Mouse (Mus musculus) G1E (cell line): ENCODE measurements at regions not wholly inside any gene's neighbourhood (a gene's known extent, or its start where the extent isn't known, plus 50 kb on each side); places are given as distances from the start of the nearest gene placed in this dataset.

Experiments used
- ATAC-seq: 2 replicates; pipeline ENCODE4 v1.8.0; 2016; ENCODE audit warnings: mild to moderate bottlenecking; ENCODE audit not compliant: insufficient number of reproducible peaks, poor library complexity, low FRiP score, severe bottlenecking; ENCODE audit errors: extremely low read depth
- DNase-seq: peaks from one replicate; pipeline ENCODE4 v3.0.0; 2012; ENCODE audit warnings: low spot score
- H3K27me3 ChIP-seq: 2 replicates; pipeline ENCODE4 v1.6.1; 2012; ENCODE audit warnings: mild to moderate bottlenecking, low read length, inconsistent platforms; ENCODE audit not compliant: insufficient read depth
- H3K36me3 ChIP-seq: replicated peaks from 2 replicates; pipeline ENCODE3; 2012; ENCODE audit warnings: mild to moderate bottlenecking, inconsistent platforms
- H3K4me1 ChIP-seq: 2 replicates; pipeline ENCODE4 v1.6.1; 2012; ENCODE audit warnings: low read depth, low read length, inconsistent platforms, mixed read lengths; ENCODE audit not compliant: insufficient read depth
- H3K4me3 ChIP-seq: 2 replicates; pipeline ENCODE4 v1.5.1; 2012; ENCODE audit warnings: low read depth, mild to moderate bottlenecking, inconsistent platforms, low read length, moderate library complexity, mixed read lengths
- H3K9me3 ChIP-seq: replicated peaks from 2 replicates; pipeline ENCODE4 v1.6.1; 2012; ENCODE audit warnings: inconsistent platforms
- CTCF ChIP-seq: IDR thresholded peaks from 2 replicates; pipeline ENCODE4 v1.5.1; 2012; ENCODE audit warnings: low read depth, low read length, inconsistent platforms, mixed read lengths
- GATA1 ChIP-seq: IDR thresholded peaks from 2 replicates; pipeline ENCODE4 v1.6.1; 2012; ENCODE audit warnings: borderline replicate concordance, low read length, inconsistent platforms, mixed read lengths
- GATA2 ChIP-seq: IDR thresholded peaks from 2 replicates; pipeline ENCODE4 v1.6.1; 2012; ENCODE audit warnings: low read depth, low read length, inconsistent platforms, borderline replicate concordance
- POLR2AphosphoS5 ChIP-seq: IDR thresholded peaks from 2 replicates; pipeline ENCODE4 v1.6.1; 2012; ENCODE audit warnings: low read depth, low read length, inconsistent platforms; ENCODE audit not compliant: insufficient replicate concordance
- TAL1 ChIP-seq: conservative IDR thresholded peaks from 2 replicates; pipeline ENCODE4 v1.6.1; 2012; ENCODE audit warnings: low read depth, low read length, inconsistent platforms, mixed read lengths

DNA sequence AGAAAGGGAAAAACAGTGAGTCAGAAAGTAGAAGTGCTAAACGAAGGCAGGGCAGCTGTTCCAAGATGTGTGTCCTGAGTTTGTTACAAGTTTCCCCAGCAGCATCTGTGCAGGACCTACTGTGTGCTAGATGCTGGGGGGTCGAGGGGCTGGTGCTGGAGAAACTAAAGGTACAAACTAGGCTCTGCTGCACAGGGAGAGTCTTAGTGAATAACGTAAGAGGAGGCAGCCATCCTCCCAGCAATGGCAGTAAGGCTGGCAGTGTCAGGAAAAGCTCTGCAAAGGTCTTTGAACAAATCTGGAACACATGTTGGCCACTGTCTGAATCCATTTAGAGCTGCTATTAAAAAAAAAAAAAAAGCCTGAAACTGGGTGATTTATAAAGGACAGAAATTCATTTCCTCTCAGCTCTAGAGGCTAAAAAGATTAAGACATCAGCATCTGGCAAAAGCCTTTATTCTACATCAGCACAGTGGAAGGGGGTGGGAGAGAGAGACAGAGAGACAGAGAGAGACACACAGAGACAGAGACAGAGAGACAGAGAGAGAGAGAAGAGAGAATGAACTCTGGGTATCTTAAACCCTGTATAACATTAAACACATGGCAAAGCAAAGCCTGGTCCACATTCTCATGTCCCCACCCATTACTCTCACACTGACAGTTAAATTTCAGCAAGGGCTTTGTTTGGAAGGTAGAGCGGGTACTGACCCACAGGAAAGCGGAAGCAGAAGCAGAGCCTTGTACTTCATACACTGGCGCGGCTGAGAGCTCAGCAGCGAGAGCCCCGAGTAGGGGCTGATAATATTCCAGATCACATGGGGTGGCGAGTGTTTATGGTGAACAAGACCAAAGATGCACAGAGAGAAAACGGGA lies 55.8 kb upstream of the Slc38a4 start:
- Histone ChIP-seq H3K27me3 (no peaks in the 10 kb centered on the region), H3K9me3 (peaks cover 39% of the 10 kb centered on the region), H3K4me1 (no peaks in the 10 kb centered on the region), H3K4me3 (no peak overlapping the region), H3K36me3 (no peaks in the 10 kb centered on the region)
- TF ChIP-seq POLR2AphosphoS5: no peak
- no peak for TF ChIP-seq GATA2
- no peak for TF ChIP-seq CTCF
- TF ChIP-seq GATA1: no peak
- TF ChIP-seq TAL1: no peak
- ATAC-seq: no peak
- DNase-seq: no peak

DNA sequence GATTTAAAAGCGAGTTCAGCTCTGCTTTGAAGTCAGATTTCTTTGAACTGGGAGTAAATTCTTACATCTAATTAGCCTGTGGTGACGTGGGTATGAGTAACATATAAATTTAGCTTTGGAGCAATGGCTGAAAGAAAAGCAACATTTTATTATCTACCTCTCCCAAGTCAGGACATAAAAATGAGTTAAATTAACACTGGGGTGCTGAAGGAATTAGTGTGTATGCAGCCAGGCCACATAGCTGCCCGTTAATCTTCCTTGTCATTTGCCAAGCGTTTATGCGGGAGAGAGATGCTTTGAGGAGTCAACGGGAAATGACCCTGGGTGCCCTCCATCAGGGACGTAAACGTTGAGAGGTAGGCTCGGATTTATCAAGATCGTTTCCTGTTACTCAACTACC lies 52.0 kb upstream of the Slc38a4 start:
- Histone ChIP-seq H3K4me1 (no peaks in the 10 kb centered on the region), H3K4me3 (no peak overlapping the region), H3K27me3 (no peaks in the 10 kb centered on the region), H3K9me3 (peaks cover 49% of the 10 kb centered on the region), H3K36me3 (no peaks in the 10 kb centered on the region)
- TF ChIP-seq GATA1 (no peak), CTCF (no peak), GATA2 (no peak), TAL1 (no peak), POLR2AphosphoS5 (no peak)
- no peak for DNase-seq
- no peak for ATAC-seq

DNA sequence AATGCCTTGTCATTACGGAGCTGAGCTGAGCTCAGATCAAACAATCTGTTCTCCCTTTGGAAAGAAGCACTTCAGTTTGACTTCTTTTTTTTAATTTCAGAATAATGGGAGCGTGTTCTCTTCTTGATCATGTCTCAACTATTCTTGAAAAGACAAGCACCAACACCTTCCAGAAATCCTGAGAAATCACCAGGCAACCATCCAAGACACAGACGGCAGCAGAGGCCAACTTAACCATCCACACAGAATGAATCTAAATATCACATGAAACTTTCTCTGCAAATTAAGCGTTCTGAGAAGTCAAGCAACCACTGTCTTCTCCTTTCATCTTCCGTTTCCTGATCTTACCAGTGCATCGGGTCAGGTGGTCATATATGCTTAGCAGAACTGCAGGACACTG lies 50.8 kb upstream of the Slc38a4 start:
- TF ChIP-seq GATA1 (no peak), POLR2AphosphoS5 (no peak)

More for the DNA sequence above, 50.8 kb upstream of the Slc38a4 start:
- Histone ChIP-seq H3K9me3 (peaks cover 55% of the 10 kb centered on the region), H3K4me3 (no peak overlapping the region), H3K4me1 (no peaks in the 10 kb centered on the region), H3K27me3 (no peaks in the 10 kb centered on the region), H3K36me3 (no peaks in the 10 kb centered on the region)
- DNase-seq (no peak), ATAC-seq (no peak)
